Mouse (Mus musculus) ES-E14 (cell line): ENCODE measurements around the gene Fam173b. TPM values are rescaled to one million over a fixed set of nuclear protein-coding genes. Genes with fewer than 3 reads are reported as not detected.

Experiments used
- DNase-seq: peaks from one replicate; pipeline ENCODE4 v3.0.0-alpha.2; 2013; ENCODE audit warnings: low read depth, low spot score
- H3K27ac ChIP-seq: 2 replicates; pipeline ENCODE4 v1.5.1; 2012; ENCODE audit warnings: low read depth, mild to moderate bottlenecking, low read length, moderate library complexity, mixed read lengths; ENCODE audit not compliant: poor library complexity, insufficient read depth, severe bottlenecking
- H3K36me3 ChIP-seq: 2 replicates; pipeline ENCODE4 v1.6.1; 2012; ENCODE audit warnings: mild to moderate bottlenecking, low read length, moderate library complexity, mixed read lengths; ENCODE audit not compliant: control insufficient read depth, poor library complexity, insufficient read depth, severe bottlenecking
- H3K4me1 ChIP-seq, 2 experiments: fragments of 150-350 bp in 1 of 2; sonication (generic) in 1 of 2; 2 replicates each; pipeline ENCODE4 v1.6.1; 2012; ENCODE audit warnings: low read length in 2 of 2, mild to moderate bottlenecking in 1 of 2, mixed read lengths in 1 of 2; ENCODE audit not compliant: control insufficient read depth in 2 of 2, insufficient read depth in 2 of 2, poor library complexity in 1 of 2
- H3K4me3 ChIP-seq, 2 experiments: fragments of 150-350 bp in 1 of 2; sonication (generic) in 1 of 2; 2 replicates each; pipeline ENCODE4 v1.5.1; 2012; ENCODE audit warnings: low read length in 2 of 2, low read depth in 1 of 2, mild to moderate bottlenecking in 1 of 2, mixed read lengths in 1 of 2; ENCODE audit not compliant: insufficient read depth in 1 of 2, poor library complexity in 1 of 2, severe bottlenecking in 1 of 2
- H3K9ac ChIP-seq: 2 replicates; pipeline ENCODE4 v1.6.1; 2012; ENCODE audit warnings: low read depth, mild to moderate bottlenecking, low read length, mixed read lengths; ENCODE audit not compliant: poor library complexity, insufficient read depth, severe bottlenecking
- H3K9me3 ChIP-seq: fragments of 150-350 bp; sonication (generic); 2 replicates; pipeline ENCODE4 v1.6.1; 2012; ENCODE audit warnings: low read depth, mild to moderate bottlenecking, low read length; ENCODE audit not compliant: control insufficient read depth, insufficient read depth
- CHD2 ChIP-seq: IDR thresholded peaks from 2 replicates; pipeline ENCODE4 v1.6.1; 2014; ENCODE audit warnings: mild to moderate bottlenecking, low read depth, low read length, inconsistent platforms
- HCFC1 ChIP-seq: IDR thresholded peaks from 2 replicates; pipeline ENCODE4 v1.6.1; 2012; ENCODE audit warnings: low read length, inconsistent platforms, borderline replicate concordance; ENCODE audit not compliant: insufficient read depth
- MAFK ChIP-seq: IDR thresholded peaks from 2 replicates; pipeline ENCODE4 v1.6.1; 2014; ENCODE audit warnings: mild to moderate bottlenecking, low read depth, low read length, inconsistent platforms; ENCODE audit not compliant: insufficient read depth
- ZC3H11A ChIP-seq: IDR thresholded peaks from 2 replicates; pipeline ENCODE4 v1.6.1; 2012; ENCODE audit warnings: low read depth, mild to moderate bottlenecking, inconsistent platforms, low read length, borderline replicate concordance
- ZNF384 ChIP-seq: IDR thresholded peaks from 2 replicates; pipeline ENCODE4 v1.6.1; 2012; ENCODE audit warnings: low read depth, low read length, inconsistent platforms
- in situ Hi-C, 2 experiments: fragments of 600-800 bp; cut with MboI; formaldehyde crosslinking; loops; one replicate each; pipeline ENCODE4 v1.15.1; 2025; ENCODE audit warnings: low sequenced_read_pairs in 2 of 2, inconsistent platforms in 1 of 2; ENCODE audit not compliant: unreplicated experiment in 2 of 2
- total RNA-seq: library from RNA; depleted of rRNA; stranded (reverse); fragments of 300-350 nt; gene quantifications from 2 replicates; pipeline ENCODE4 v1.2.3, GENCODE M21; 2012

Gene Fam173b
- total RNA-seq, 1 experiment, result 13.1 TPM

- no peaks in the 10 kb centered on the region for H3K4me1 ChIP-seq
- no peak overlapping the region for H3K4me3 ChIP-seq
- in situ Hi-C loops, result no loop called here
- H3K36me3 ChIP-seq, result no peaks in the 10 kb centered on the region
- TF ChIP-seq ZNF384 (no peak), ZC3H11A (no peak), CHD2 (no peak), MAFK (no peak), HCFC1 (no peak)
- no peak for DNase-seq
- H3K9ac ChIP-seq, result no peak overlapping the region
- H3K27ac ChIP-seq, result no peak overlapping the region
- H3K9me3 ChIP-seq, result no peaks in the 10 kb centered on the region
Measured at GRCm38 (mm10) chr15:31627277-31628154, 25.9 kb downstream of the Fam173b start.

GRCm38 (mm10) chr15:31628180-31628579 lies 26.5 kb downstream of the Fam173b start:
- DNase-seq, result no peak
- Histone ChIP-seq H3K4me3 (no peak overlapping the region), H3K9ac (no peak overlapping the region), H3K36me3 (no peaks in the 10 kb centered on the region), H3K27ac (no peak overlapping the region), H3K4me1 (no peaks in the 10 kb centered on the region), H3K9me3 (no peaks in the 10 kb centered on the region)
- TF ChIP-seq MAFK (no peak), ZNF384 (no peak), CHD2 (no peak), HCFC1 (no peak), ZC3H11A (no peak)
- in situ Hi-C loops, result no loop called here

- H3K9me3 ChIP-seq, result no peaks in the 10 kb centered on the region
- DNase-seq, result no peak
- no peaks in the 10 kb centered on the region for H3K36me3 ChIP-seq
- no peak for TF ChIP-seq HCFC1
- TF ChIP-seq ZNF384, result no peak
- TF ChIP-seq MAFK, result no peak
- no peak for TF ChIP-seq CHD2
- TF ChIP-seq ZC3H11A, result no peak
- H3K4me1 ChIP-seq, result no peaks in the 10 kb centered on the region
- in situ Hi-C loops, result no loop called here
- H3K27ac ChIP-seq, result no peak overlapping the region
- no peak overlapping the region for H3K4me3 ChIP-seq
- H3K9ac ChIP-seq, result no peak overlapping the region
Measured at GRCm38 (mm10) chr15:31629556-31629955, 27.9 kb downstream of the Fam173b start.

GRCm38 (mm10) chr15:31631396-31631858 lies 29.8 kb downstream of the Fam173b start:
- Histone ChIP-seq H3K4me3 (no peak overlapping the region), H3K9me3 (no peaks in the 10 kb centered on the region), H3K36me3 (no peaks in the 10 kb centered on the region), H3K27ac (no peak overlapping the region), H3K9ac (no peak overlapping the region), H3K4me1 (no peaks in the 10 kb centered on the region)
- in situ Hi-C loops, result no loop called here
- TF ChIP-seq CHD2 (no peak), ZC3H11A (no peak), HCFC1 (no peak), ZNF384 (no peak), MAFK (no peak)
- DNase-seq, result no peak
